Mouse (Mus musculus) limb, embryonic 11.5 days (tissue): ENCODE results near the gene Rcan1. TPM values are rescaled to one million over a fixed set of nuclear protein-coding genes. Genes with fewer than 3 reads are reported as not detected.
A peak's percentile ranks its signal among the peaks of the same experiment; 100 is the strongest.
"Not testable (repeated sequence)": the region's sequence is repeated elsewhere in the genome, so short reads cannot be mapped to it uniquely, and the experiment has no call there.

Experiments
- ATAC-seq: fragments of 200-750 bp; cut with Nextera tagmentation; 2 replicates; pipeline ENCODE4 v1.8.0; 2017; ENCODE audit warnings: low read depth; ENCODE audit not compliant: insufficient number of reproducible peaks, low FRiP score, low TSS enrichment
- DNase-seq: peaks from one replicate; pipeline ENCODE4 v3.0.0-alpha.2; 2015; ENCODE audit warnings: low spot score
- H3K27ac ChIP-seq: fragments of 300-500 bp; sonication (generic); replicated peaks from 2 replicates; pipeline ENCODE4 v1.5.1; 2014; ENCODE audit warnings: low read depth, mild to moderate bottlenecking, low read length
- H3K27me3 ChIP-seq: fragments of 300-500 bp; sonication (generic); 2 replicates; pipeline ENCODE4 v1.6.1; 2014; ENCODE audit warnings: mild to moderate bottlenecking, low read length, mixed read lengths; ENCODE audit not compliant: control insufficient read depth, insufficient read depth
- H3K36me3 ChIP-seq: fragments of 300-500 bp; sonication (generic); 2 replicates; pipeline ENCODE4 v1.6.1; 2014; ENCODE audit warnings: mild to moderate bottlenecking, low read length, moderate library complexity, mixed read lengths; ENCODE audit not compliant: control insufficient read depth, insufficient read depth
- H3K4me1 ChIP-seq: fragments of 300-500 bp; sonication (generic); 2 replicates; pipeline ENCODE4 v1.6.1; 2014; ENCODE audit warnings: low read length, mixed read lengths; ENCODE audit not compliant: control insufficient read depth, insufficient read depth
- H3K4me2 ChIP-seq: fragments of 300-500 bp; sonication (generic); 2 replicates; pipeline ENCODE4 v1.6.1; 2014; ENCODE audit warnings: low read depth, mild to moderate bottlenecking, moderate library complexity; ENCODE audit not compliant: severe bottlenecking
- H3K4me3 ChIP-seq: fragments of 300-500 bp; sonication (generic); 2 replicates; pipeline ENCODE4 v1.5.1; 2014; ENCODE audit warnings: low read depth, low read length
- H3K9ac ChIP-seq: fragments of 300-500 bp; sonication (generic); 2 replicates; pipeline ENCODE4 v1.6.1; 2014; ENCODE audit warnings: mild to moderate bottlenecking, low read length
- H3K9me3 ChIP-seq: fragments of 300-500 bp; sonication (generic); 2 replicates; pipeline ENCODE4 v1.6.1; 2016; ENCODE audit warnings: low read length; ENCODE audit not compliant: control insufficient read depth
- WGBS: fragments of 180-500 bp; shearing (Covaris S2); extraction: QIAGEN DNeasy Blood & Tissue Kit; methylation state at CpG from one replicate; pipeline ENCODE4 v1.1.7; 2014; 5-methylcytosine and 5-hydroxymethylcytosine counted together
- polyA plus RNA-seq: library from polyadenylated mRNA; unstranded; fragments of >200 nt; fragmentation: Nextera tagmentation; extraction: Ambion mirVana; gene quantifications from 2 replicates; pipeline ENCODE4 v1.2.1, GENCODE M21; 2014

Rcan1 gene
- polyA plus RNA-seq, 1 experiment from 2014 or later = 33.0 TPM

DNA sequence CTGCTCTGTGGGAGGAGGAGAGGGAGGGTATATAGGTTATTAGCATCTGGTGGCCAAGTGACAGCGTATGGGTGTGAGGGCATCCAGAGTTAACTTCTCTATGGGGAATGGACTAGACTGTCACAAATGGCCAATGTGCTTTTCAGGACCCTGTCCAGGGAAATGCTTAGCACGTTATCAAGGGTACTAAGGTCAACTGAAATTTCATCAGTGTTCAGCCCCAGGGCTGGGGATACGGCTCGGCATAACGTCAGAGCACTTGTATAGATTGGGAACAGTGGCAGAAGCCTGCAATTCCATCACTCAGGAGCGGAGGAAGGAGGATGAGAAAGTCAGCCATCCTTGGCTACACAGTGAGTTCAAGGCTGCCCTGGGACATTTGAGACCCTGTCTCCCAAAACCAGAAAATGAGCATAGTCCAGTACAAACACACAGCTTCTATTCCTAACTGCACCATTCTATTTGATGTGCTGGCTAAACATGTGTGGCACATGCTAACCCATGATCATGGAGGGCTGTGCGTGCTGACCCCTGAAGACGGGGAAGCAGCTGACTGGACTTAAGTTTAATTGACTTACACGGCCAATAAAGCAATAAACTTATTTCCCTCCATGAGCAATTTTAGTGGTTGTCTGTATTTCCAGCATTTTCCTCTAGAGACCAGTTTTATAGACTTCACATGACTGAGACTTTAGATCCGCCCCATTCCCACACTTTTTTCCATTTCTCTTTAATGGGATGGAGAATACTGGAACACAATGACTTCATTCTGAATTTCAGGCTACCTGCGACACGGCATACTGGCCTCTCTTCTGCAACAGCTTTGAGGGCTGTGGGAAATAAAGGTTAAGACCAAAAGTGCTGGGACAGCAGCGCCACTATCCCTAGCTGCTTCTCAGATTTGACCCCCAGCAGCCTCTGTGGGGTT lies 48.0 kb downstream of the Rcan1 start:
- no peaks in the 10 kb centered on the region for H3K36me3 ChIP-seq
- H3K9ac ChIP-seq = no peak overlapping the region
- H3K9me3 ChIP-seq = no peaks in the 10 kb centered on the region
- no peak overlapping the region for H3K4me3 ChIP-seq
- peak overlapping the region; percentile 58; the same call in 1 of the 2 replicates for H3K27ac ChIP-seq
- H3K27me3 ChIP-seq = no peaks in the 10 kb centered on the region
- ATAC-seq (no peak), DNase-seq (no peak)
- H3K4me1 ChIP-seq = peaks cover 18% of the 10 kb centered on the region
- 69% methylated on average over 13 of the region's 13 CpGs for WGBS
- no peak overlapping the region for H3K4me2 ChIP-seq

DNA sequence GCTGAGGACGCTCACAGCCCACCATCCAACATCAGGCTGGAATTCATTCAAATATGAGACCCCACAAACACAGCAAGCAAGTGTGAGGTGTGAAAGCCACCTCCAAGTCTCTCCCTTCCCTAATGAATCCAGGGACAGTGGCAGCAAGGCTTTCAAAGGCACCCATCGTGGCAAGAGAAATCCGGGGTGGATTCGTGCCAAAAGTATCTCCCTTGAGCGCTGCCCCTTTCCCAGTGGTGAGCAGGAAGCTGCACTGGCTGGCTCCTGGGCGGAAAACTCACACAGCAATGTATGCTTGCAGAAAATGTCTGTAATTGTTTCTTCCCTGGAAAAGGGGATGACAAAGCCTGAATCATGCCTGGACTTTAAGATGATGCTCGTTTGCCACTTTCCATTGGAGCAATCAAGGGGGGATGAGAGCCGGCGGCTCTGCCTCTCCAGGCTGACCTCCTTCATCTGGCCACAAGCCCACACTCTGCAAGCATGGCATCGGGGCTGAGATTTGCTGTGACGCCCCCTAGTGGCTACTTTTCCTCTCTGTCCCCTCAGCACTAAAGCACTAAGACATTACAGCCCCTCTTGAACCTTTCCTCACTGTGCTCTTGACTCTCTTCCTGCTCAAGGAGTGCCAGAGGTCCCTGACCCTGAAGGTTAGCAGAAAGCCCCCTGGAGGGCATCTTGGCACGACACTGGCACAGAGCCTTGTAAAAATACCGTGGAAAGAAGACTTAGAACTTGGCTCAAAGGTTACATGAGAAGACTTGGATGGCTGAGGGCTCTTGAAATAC lies 49.3 kb downstream of the Rcan1 start:
- Histone ChIP-seq H3K9me3 (no peaks in the 10 kb centered on the region), H3K9ac (no peak overlapping the region), H3K4me1 (peaks cover 18% of the 10 kb centered on the region), H3K27me3 (no peaks in the 10 kb centered on the region), H3K36me3 (no peaks in the 10 kb centered on the region), H3K27ac (no peak overlapping the region), H3K4me2 (no peak overlapping the region), H3K4me3 (no peak overlapping the region)
- WGBS = 69% methylated on average over 13 of the region's 13 CpGs
- DNase-seq (no peak), ATAC-seq (no peak)

DNA sequence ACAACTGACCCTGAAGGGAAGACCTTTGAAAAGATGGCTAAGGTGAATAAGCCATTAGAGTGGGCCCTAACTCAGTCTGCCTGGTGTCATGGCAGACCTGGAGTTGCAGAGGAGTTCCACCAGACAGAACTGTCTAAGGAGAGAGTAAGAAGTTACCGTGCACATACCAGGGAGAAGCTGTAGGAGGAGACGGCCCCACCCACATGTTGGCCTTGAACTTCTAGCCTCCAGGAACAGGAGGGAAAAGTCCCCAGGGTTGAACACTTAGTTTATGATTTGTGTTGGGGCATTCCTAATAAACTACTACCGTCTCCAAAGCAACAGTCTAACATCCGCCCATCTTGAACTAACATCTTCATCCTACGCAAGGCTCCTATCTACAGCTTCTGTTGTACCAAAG lies 50.0 kb downstream of the Rcan1 start:
- Histone ChIP-seq H3K4me1 (peaks cover 18% of the 10 kb centered on the region), H3K27me3 (no peaks in the 10 kb centered on the region), H3K4me2 (no peak overlapping the region), H3K27ac (no peak overlapping the region), H3K9me3 (no peaks in the 10 kb centered on the region), H3K9ac (no peak overlapping the region), H3K4me3 (no peak overlapping the region), H3K36me3 (no peaks in the 10 kb centered on the region)
- DNase-seq = no peak
- no peak for ATAC-seq
- WGBS = 94% methylated on average over 5 of the region's 5 CpGs

DNA sequence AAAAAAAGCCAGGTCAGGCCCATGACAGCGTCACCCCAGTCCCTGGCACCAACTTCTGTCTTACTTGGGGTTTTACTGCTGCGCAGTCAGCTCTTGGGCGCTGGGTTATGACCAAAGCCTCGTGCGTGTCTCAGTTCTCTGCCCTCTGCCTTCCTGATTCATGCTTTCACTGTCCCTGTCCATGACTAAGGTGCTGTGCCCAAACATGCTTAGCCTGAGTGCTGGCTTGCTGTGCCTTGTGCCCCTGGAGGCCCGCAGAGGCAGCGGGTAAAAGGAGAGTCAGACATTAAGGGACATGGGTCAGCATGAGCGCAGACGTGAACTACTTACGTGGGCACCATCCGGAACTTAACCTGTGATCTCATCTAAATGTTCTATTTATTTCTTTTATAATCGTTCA lies 51.6 kb downstream of the Rcan1 start:
- H3K9ac ChIP-seq = no peak overlapping the region
- DNase-seq = no peak

DNA sequence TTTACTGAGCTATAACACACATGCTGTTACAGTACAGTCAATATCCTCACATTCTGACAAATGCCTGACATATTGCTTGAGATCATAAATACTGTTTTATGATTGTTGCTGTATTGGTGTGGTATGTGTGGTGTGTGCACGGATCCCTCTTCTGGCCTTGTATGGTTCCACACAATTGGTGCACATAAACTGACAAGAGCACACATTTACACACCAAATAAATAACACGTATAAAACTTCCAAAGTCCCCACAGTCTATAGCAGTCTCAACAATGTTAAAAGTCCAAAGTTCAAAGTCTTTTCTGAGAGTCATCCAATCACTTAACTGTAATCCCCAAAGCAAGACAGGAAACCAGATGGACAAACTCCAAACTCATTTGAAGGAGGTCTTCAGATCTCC lies 53.4 kb downstream of the Rcan1 start:
- H3K9ac ChIP-seq = no peak overlapping the region
- H3K36me3 ChIP-seq = no peaks in the 10 kb centered on the region
- no peak overlapping the region for H3K4me2 ChIP-seq
- H3K27me3 ChIP-seq = no peaks in the 10 kb centered on the region
- no peak for ATAC-seq
- 88% methylated on average over 2 of the region's 2 CpGs for WGBS
- peaks cover 6% of the 10 kb centered on the region; the same call in 1 of the 2 replicates for H3K4me1 ChIP-seq
- H3K4me3 ChIP-seq = no peak overlapping the region
- DNase-seq = no peak
- no peak overlapping the region for H3K27ac ChIP-seq
- no peaks in the 10 kb centered on the region for H3K9me3 ChIP-seq

More for the DNA sequence above, 51.6 kb downstream of the Rcan1 start:
- Histone ChIP-seq H3K27ac (no peak overlapping the region), H3K4me3 (no peak overlapping the region), H3K9me3 (no peaks in the 10 kb centered on the region), H3K27me3 (no peaks in the 10 kb centered on the region), H3K4me2 (no peak overlapping the region), H3K4me1 (peaks cover 14% of the 10 kb centered on the region), H3K36me3 (no peaks in the 10 kb centered on the region)
- 95% methylated on average over 12 of the region's 12 CpGs for WGBS
- no peak for ATAC-seq

DNA sequence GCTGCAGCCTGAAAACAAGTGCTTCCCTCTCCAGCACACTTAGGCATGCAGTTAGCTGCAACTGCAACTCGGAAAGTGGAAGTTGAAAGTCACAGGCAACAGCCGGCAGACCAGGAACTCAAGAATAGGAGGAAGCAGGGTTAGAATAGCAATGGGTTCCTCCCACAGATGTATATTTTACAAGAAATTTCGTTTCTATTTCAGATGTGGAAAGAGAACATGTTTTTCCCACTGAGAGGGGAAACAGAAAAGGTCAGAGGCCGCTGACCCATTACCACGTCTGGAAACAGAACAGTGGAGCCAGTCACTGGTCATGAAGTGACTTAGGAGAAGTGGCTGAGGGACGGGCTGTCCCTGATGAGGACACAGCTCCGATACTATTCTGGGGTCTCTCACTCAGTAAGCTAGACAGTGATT lies 55.0 kb downstream of the Rcan1 start:
- Histone ChIP-seq H3K27ac (no peak overlapping the region), H3K4me1 (peaks cover 15% of the 10 kb centered on the region; the same call in 1 of the 2 replicates), H3K27me3 (no peaks in the 10 kb centered on the region), H3K4me3 (no peak overlapping the region), H3K9ac (no peak overlapping the region), H3K4me2 (no peak overlapping the region), H3K36me3 (no peaks in the 10 kb centered on the region), H3K9me3 (no peaks in the 10 kb centered on the region)
- 43% methylated on average over 7 of the region's 7 CpGs for WGBS
- ATAC-seq (no peak), DNase-seq (no peak)

DNA sequence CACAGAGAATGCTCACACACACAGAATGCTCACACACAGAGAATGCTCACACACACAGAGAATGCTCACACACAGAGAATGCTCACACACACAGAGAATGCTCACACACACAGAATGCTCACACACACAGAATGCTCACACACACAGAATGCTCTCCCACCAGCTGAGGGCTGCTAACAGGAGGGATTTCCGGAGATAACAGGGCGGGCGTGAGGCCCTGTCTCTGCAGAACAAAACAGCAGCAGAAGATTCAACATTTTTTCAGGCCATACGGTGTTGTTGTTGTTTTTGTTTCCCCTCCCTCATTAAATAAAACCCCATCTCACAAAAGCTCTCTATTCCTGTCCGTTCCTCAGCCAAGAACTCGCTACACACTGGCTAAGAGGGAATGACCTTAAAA lies 55.6 kb downstream of the Rcan1 start:
- H3K4me1 ChIP-seq = peaks cover 15% of the 10 kb centered on the region; the same call in 1 of the 2 replicates
- not testable (repeated sequence) for H3K27me3 ChIP-seq, DNase-seq, H3K4me3 ChIP-seq, H3K36me3 ChIP-seq, H3K4me2 ChIP-seq, H3K9me3 ChIP-seq, ATAC-seq, H3K27ac ChIP-seq, H3K9ac ChIP-seq
- 67% methylated on average over 6 of the region's 6 CpGs for WGBS

DNA sequence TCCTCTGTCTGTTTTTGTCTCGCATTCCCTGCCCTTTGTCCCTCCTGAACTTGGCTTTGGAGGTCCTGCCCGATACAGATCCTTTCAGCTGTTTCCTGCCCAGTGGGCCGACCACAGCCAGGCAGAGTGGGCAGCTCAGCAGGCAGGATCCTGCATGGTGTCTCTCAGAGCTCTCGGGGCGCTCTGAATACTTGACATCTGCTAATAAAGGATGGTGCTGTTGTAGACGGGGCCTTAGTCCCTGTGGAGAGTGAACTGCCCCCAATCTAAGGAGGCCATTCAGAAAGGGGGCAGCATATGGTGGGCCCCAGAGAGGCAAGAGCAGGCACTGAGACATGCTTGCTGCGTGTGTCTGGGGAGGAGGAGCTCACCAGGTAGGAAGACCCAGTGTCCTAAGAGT lies 57.8 kb downstream of the Rcan1 start:
- Histone ChIP-seq H3K4me1 (peaks cover 15% of the 10 kb centered on the region; the same call in 1 of the 2 replicates), H3K4me3 (no peak overlapping the region), H3K9me3 (no peaks in the 10 kb centered on the region), H3K27me3 (no peaks in the 10 kb centered on the region), H3K9ac (no peak overlapping the region), H3K36me3 (no peaks in the 10 kb centered on the region), H3K27ac (no peak overlapping the region), H3K4me2 (no peak overlapping the region)
- WGBS = 35% methylated on average over 7 of the region's 7 CpGs
- DNase-seq (no peak), ATAC-seq (no peak)
